Mouse (Mus musculus) kidney, postnatal 0 days (tissue): ENCODE results near the gene Tirap. TPM values are rescaled to one million over a fixed set of nuclear protein-coding genes. Genes with fewer than 3 reads are reported as not detected.

Source experiments
- ATAC-seq: fragments of 200-750 bp; cut with Nextera tagmentation; replicated peaks from 2 replicates; pipeline ENCODE4 v1.8.0; 2017; ENCODE audit warnings: low read depth, moderate number of reproducible peaks, moderate TSS enrichment, moderate library complexity; ENCODE audit not compliant: low FRiP score
- DNase-seq: peaks from one replicate; pipeline ENCODE4 v3.0.0-alpha.2; 2016; ENCODE audit warnings: low spot score
- H3K27ac ChIP-seq: fragments of 300-500 bp; sonication (generic); 2 replicates; pipeline ENCODE4 v1.5.1; 2014; ENCODE audit warnings: mild to moderate bottlenecking
- H3K27me3 ChIP-seq: fragments of 300-500 bp; sonication (generic); 2 replicates; pipeline ENCODE4 v1.6.1; 2014; ENCODE audit warnings: low read length, mixed read lengths; ENCODE audit not compliant: insufficient read depth
- H3K36me3 ChIP-seq: fragments of 300-500 bp; sonication (generic); 2 replicates; pipeline ENCODE4 v1.6.1; 2014; ENCODE audit warnings: low read length, mixed read lengths; ENCODE audit not compliant: insufficient read depth
- H3K4me1 ChIP-seq: fragments of 300-500 bp; sonication (generic); replicated peaks from 2 replicates; pipeline ENCODE4 v1.6.1; 2014; ENCODE audit warnings: antibody characterized with exemption, low read length, mixed read lengths; ENCODE audit not compliant: insufficient read depth
- H3K4me2 ChIP-seq: fragments of 300-500 bp; sonication (generic); 2 replicates; pipeline ENCODE4 v1.6.1; 2014; ENCODE audit warnings: mild to moderate bottlenecking, low read length, moderate library complexity, mixed read lengths
- H3K4me3 ChIP-seq: fragments of 300-500 bp; sonication (generic); replicated peaks from 2 replicates; pipeline ENCODE4 v1.5.1; 2014; ENCODE audit warnings: low read depth, low read length
- H3K9ac ChIP-seq: fragments of 300-500 bp; sonication (generic); 2 replicates; pipeline ENCODE4 v1.6.1; 2014; ENCODE audit warnings: low read depth, low read length
- H3K9me3 ChIP-seq: fragments of 300-500 bp; sonication (generic); replicated peaks from 2 replicates; pipeline ENCODE4 v1.6.1; 2016; ENCODE audit warnings: low read length, inconsistent platforms, mixed read lengths
- CTCF ChIP-seq: IDR thresholded peaks from 2 replicates; pipeline ENCODE4 v1.5.1; 2016; ENCODE audit warnings: antibody characterized with exemption, low read depth, mild to moderate bottlenecking, moderate library complexity
- WGBS: fragments of 180-500 bp; shearing (Covaris S2); extraction: QIAGEN DNeasy Blood & Tissue Kit; methylation state at CpG from one replicate; pipeline ENCODE4 v1.1.7; 2014; 5-methylcytosine and 5-hydroxymethylcytosine counted together
- polyA plus RNA-seq: library from polyadenylated mRNA; unstranded; fragments of >200 nt; fragmentation: Nextera tagmentation; extraction: Ambion mirVana; gene quantifications from 2 replicates; pipeline ENCODE4 v1.2.1, GENCODE M21; 2015

Tirap gene
- polyA plus RNA-seq, 1 experiment from 2014 or later: 7.4 TPM

DNA sequence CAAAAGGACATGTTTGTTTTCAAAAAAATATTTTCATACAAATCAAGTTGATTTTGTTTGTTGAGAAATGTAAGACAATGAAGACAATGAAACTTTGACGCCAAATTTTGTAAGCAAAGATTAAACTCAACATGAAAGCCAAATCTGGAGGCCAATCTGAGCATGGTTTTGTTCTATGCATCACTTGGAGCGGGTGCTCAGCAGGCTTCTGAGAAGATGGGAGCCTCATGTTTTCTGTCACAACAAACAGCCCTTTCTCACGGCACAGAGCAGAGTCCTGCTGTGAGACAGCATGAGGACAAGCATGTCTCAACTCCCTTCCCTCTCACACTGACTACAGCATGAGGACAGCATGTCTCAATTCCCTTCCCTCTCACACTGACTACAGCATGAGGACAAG, 35.9 kb upstream of the Tirap start:
- ATAC-seq: no peak
- no peaks in the 10 kb centered on the region for H3K4me1 ChIP-seq
- 71% methylated on average over 3 of the region's 3 CpGs for WGBS
- H3K4me2 ChIP-seq: no peak overlapping the region
- no peaks in the 10 kb centered on the region for H3K9me3 ChIP-seq
- H3K9ac ChIP-seq: no peak overlapping the region
- H3K4me3 ChIP-seq: no peak overlapping the region
- H3K27ac ChIP-seq: no peak overlapping the region
- H3K27me3 ChIP-seq: no peaks in the 10 kb centered on the region
- no peak for DNase-seq
- no peak for TF ChIP-seq CTCF
- peaks cover 7% of the 10 kb centered on the region; the same call in 1 of the 2 replicates for H3K36me3 ChIP-seq

DNA sequence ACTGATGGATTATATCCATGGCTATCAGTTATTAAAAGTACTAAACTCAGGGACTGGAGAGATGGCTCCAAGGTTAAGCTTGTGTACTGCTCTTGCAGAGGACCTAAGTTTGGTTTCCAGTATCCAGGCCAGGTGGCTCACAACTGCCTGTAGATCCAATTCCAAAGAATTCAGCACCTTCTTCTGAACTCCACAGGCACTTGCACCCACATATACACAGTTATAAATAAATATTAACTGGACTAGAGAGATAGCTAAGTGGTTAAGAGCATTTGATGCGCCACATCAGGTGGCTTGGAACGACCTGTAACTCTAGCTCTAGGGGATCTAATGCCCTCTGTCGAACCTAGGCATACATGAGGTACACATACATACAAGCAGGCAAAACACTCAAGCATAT, 28.6 kb upstream of the Tirap start:
- Histone ChIP-seq H3K9me3 (no peaks in the 10 kb centered on the region), H3K27me3 (no peaks in the 10 kb centered on the region), H3K9ac (no peak overlapping the region), H3K4me1 (no peaks in the 10 kb centered on the region), H3K4me3 (no peak overlapping the region), H3K27ac (no peak overlapping the region), H3K4me2 (no peak overlapping the region), H3K36me3 (peaks cover under 1% of the 10 kb centered on the region; the same call in 1 of the 2 replicates)
- 84% methylated on average over 3 of the region's 3 CpGs for WGBS
- DNase-seq (no peak), ATAC-seq (no peak)
- TF ChIP-seq CTCF: no peak

- H3K36me3 ChIP-seq: peaks cover 6% of the 10 kb centered on the region
- no peak overlapping the region for H3K9ac ChIP-seq
- no peaks in the 10 kb centered on the region for H3K4me1 ChIP-seq
- DNase-seq: no peak
- WGBS: 94% methylated on average over 3 of the region's 3 CpGs
- H3K4me3 ChIP-seq: no peak overlapping the region
- H3K9me3 ChIP-seq: no peaks in the 10 kb centered on the region
- no peak overlapping the region for H3K27ac ChIP-seq
- TF ChIP-seq CTCF: no peak
- ATAC-seq: no peak
- H3K4me2 ChIP-seq: no peak overlapping the region
- no peaks in the 10 kb centered on the region for H3K27me3 ChIP-seq
Measured at GRCm38 (mm10) chr9:35223466-35223865, 23.4 kb upstream of the Tirap start.

DNA sequence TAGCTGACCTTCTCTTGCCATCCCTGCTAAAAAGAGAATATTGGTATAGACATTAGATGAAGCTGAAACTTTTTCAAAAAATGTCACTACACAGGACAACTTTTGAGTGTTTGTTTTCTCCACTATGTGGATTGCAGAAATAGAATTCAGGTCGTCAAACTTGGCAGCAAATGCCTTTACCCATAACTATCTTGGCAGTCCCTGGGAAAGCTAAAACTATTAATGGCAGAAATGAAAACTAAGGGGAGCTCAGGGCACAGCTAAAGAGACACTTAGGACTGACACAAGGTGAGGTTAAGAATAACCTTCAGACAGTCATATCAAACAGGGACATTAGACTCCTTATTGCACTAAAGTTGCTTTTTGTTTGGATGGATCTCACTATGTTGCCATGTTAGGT, 17.9 kb upstream of the Tirap start:
- no peak for DNase-seq
- H3K9ac ChIP-seq: no peak overlapping the region
- no peaks in the 10 kb centered on the region for H3K27me3 ChIP-seq
- no peak overlapping the region for H3K4me2 ChIP-seq
- peaks cover 37% of the 10 kb centered on the region for H3K36me3 ChIP-seq
- no peak for TF ChIP-seq CTCF
- no peak overlapping the region for H3K27ac ChIP-seq
- ATAC-seq: no peak
- H3K9me3 ChIP-seq: no peaks in the 10 kb centered on the region
- no peaks in the 10 kb centered on the region for H3K4me1 ChIP-seq
- 74% methylated on average over 1 of the region's 1 CpGs for WGBS
- no peak overlapping the region for H3K4me3 ChIP-seq

GRCm38 (mm10) chr9:35211573-35212511, 11.8 kb upstream of the Tirap start:
- DNase-seq (peak; percentile 36), ATAC-seq (peak; percentile 4; the same call in 1 of the 2 replicates)
- Histone ChIP-seq H3K27ac (peak overlapping the region; percentile 70), H3K9me3 (no peaks in the 10 kb centered on the region), H3K4me2 (peak overlapping the region; percentile 63), H3K9ac (peak overlapping the region; percentile 84), H3K4me1 (peaks cover 13% of the 10 kb centered on the region; the same call in 1 of the 2 replicates), H3K27me3 (no peaks in the 10 kb centered on the region), H3K36me3 (peaks cover 46% of the 10 kb centered on the region), H3K4me3 (peak overlapping the region; percentile 74)
- no peak for TF ChIP-seq CTCF
- WGBS: 29% methylated on average over 26 of the region's 26 CpGs

DNA sequence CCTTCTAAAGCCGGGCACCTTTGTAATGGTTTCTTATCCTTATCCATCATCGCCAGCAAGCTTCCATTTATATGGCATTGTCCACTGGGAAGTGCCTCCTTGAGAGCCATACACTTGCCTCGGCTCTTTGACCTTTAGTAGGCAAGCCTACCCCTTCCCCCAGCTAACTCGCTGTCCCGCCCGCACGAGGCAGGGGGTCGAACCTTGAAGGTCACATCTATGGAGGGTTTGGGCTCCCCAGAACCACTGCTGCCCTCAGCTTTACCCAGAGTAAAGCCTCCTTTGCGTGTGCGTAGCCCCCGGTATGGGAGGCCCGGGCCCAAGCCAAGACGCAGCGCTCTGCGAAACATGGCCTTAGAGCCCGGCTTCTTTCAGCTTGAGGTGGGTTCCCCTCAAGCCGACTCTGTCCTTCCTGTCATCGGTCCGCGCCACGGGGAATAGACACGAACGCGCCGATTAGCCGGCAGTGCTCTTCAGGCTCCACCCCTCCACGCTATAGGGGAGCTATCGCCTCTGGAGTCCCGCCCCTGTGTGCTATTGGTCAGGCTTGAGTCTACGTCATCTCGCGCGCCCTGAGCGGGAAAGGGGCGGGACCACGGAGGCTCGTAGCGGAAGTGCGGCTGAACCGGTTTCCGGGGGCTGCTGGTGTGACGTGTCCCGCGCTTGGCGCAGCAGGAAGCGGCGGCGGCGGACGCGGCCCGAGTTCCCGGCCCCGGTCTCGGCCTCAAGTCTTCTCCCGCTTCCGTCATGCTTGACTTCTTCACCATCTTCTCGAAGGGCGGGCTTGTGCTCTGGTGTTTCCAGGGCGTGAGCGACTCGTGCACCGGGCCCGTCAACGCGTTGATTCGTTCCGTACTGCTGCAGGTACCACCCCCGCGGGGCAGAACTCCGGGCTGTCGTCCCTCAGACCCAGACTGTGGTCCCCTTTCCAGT, 10.7 kb upstream of the Tirap start, which contains the start of gene Foxred1:
Gene Foxred1, minus strand, starts transcription at position 514 of the 933 bp plus-strand sequence.
- Histone ChIP-seq H3K27me3 (no peaks in the 10 kb centered on the region), H3K4me1 (peaks cover 13% of the 10 kb centered on the region; the same call in 1 of the 2 replicates), H3K9me3 (no peaks in the 10 kb centered on the region), H3K36me3 (peaks cover 50% of the 10 kb centered on the region), H3K9ac (peak within 1 kb of the TSS; percentile 89), H3K4me2 (peak within 1 kb of the TSS; percentile 79), H3K4me3 (peak within 1 kb of the TSS; percentile 74), H3K27ac (peak within 1 kb of the TSS; percentile 95)
- under 1% methylated on average over 69 of the region's 72 CpGs for WGBS
- no peak for TF ChIP-seq CTCF
- ATAC-seq: peak; percentile 100
- peak; percentile 100 for DNase-seq
